Mouse (Mus musculus): ENCODE results near the gene Tbcc.

Gene Tbcc

GRCm38 (mm10) chr17:46870204-46870798 is 20.2 kb upstream of the Tbcc start:
- DNase-seq = no peak

DNA sequence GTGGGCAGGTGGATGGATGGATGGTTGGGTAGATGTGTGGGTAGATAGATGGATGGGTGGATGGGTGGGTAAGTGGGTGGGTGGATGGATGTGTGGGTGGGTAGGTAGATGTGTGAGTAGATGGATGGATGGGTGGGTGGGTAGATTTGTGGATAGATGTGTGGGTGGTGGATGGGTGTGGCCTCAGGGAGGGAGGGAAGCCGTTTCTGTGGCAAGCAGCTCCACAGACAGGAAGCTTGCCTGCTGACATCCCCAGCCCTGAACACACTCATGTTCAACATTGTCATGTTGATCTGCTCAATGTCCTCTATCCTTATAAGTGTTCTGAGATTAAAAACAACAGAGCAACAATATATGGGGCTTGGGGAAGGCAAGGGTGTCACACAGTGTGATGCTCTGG is 19.6 kb upstream of the Tbcc start:
- DNase-seq = no peak

- no peak for DNase-seq
Observed at GRCm38 (mm10) chr17:46872806-46873205, 17.7 kb upstream of the Tbcc start.

GRCm38 (mm10) chr17:46874133-46874532 is 16.4 kb upstream of the Tbcc start:
- peak; percentile 33 to 57 for DNase-seq

- no peak for DNase-seq
Observed at GRCm38 (mm10) chr17:46875626-46876025, 14.9 kb upstream of the Tbcc start.

DNA sequence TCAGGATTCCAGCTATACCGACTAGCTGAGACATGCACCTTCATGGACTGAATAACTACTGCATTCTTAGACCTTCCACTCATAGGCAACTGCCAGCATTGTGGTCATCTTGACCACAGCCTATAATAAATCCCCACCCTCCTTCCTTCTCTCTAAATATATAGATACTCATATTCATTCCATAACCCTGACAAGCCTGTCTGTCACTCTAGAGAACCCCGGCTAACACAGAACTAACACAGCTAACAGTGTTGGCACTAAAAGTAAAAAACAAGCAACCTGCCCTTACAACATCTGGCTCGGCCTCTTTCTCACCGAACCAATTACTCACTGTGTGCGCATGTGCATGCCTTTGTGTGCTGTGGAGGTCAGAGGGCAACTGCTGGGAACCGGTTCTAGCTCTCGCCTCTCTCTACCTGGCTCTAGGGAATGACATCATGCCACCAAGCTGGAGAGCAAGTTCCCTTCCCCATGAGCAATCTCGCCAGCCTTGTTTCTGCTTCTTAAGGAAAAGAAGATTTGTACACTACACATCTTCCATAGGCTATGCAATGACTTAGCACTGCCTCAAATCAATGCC is 14.0 kb upstream of the Tbcc start:
- peak; percentile 30 to 54 for DNase-seq

DNA sequence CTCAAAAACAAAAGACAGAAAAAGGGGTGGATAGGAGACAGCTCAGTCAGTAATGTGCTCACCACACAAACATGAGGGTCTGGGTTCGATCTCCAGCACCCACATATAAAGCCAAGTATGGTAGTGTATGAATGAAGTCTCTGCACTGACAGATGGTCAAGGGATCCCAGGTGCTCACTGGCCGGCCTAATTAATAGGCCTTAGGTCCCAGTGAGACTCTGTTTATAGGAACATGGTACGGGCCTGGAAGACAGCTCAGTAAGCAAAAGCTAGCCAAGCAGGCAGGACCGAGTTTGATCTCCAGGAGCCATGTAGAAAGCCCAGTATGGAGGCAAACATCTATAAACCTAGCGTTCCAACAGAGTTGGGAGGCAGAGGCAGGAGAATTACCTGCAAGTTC is 13.4 kb upstream of the Tbcc start:
- DNase-seq = no peak

- DNase-seq = peak; percentile 40 to 58
Observed at GRCm38 (mm10) chr17:46879841-46880311, 10.6 kb upstream of the Tbcc start.

DNA sequence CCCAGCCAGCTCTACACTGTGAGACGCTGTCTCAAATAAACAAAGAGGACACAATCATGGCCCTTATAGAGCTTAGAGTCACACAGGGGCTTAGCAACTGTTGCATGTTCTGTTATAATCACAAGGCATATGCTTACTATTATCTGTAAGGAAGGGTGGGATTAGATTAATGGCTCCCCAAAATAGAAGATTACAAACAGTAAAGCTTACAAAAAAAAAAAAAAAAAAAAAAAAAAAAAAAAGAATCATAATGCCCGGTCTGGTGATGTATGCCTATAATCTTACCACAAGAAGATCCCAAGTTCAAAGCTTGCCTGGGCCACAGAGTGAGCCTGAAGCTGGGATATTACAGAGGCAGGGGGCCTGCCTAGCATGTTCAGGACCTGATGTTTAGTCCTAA is 10.2 kb upstream of the Tbcc start:
- DNase-seq = no peak

- no peak for DNase-seq
Observed at GRCm38 (mm10) chr17:46881728-46882127, 8.8 kb upstream of the Tbcc start.

GRCm38 (mm10) chr17:46883107-46883506 is 7.4 kb upstream of the Tbcc start:
- peak; percentile 18 to 47 for DNase-seq

GRCm38 (mm10) chr17:46884766-46885165 is 5.7 kb upstream of the Tbcc start:
- no peak for DNase-seq

GRCm38 (mm10) chr17:46885218-46885909 is 5.1 kb upstream of the Tbcc start:
- DNase-seq = no peak

DNA sequence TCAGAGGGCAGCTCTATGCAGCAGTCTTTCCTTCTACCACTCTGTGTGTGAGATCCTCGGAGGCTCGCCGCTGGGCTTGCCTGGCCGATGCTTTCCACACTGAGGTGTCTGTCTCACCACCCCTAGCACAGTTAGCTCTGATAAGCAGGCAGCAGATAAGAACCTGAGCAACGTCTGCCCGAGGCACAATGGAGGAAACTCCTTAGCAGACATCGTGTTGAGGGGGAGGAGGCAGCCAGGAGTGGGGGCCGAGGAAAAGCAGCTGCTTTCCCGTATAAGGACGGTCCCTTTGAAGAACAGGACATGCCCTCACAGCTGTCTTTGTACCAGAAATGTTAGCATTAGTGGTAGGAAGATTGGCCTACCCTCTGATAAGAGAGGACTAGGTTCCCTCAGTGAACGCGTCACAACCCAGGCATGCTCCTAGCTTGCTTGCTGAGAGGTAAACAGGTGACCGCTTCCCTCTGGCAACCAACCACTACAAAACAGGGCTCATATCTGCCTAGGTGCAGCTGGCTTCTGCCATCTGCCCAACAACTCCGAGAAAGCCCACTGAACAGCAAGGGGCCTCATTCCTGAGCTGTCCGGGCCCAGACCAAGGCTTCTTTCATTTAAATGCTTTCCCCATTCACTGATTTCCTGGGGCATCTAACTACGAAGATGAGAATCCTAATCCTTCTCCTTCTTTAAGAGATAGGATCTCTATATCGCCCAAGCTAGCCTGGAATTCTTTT is 4.4 kb upstream of the Tbcc start:
- DNase-seq = peak in 1 of 2 experiments; percentile 38

- peak; percentile 51 to 59 for DNase-seq
Observed at GRCm38 (mm10) chr17:46888511-46889212, 1.8 kb upstream of the Tbcc start.

DNA sequence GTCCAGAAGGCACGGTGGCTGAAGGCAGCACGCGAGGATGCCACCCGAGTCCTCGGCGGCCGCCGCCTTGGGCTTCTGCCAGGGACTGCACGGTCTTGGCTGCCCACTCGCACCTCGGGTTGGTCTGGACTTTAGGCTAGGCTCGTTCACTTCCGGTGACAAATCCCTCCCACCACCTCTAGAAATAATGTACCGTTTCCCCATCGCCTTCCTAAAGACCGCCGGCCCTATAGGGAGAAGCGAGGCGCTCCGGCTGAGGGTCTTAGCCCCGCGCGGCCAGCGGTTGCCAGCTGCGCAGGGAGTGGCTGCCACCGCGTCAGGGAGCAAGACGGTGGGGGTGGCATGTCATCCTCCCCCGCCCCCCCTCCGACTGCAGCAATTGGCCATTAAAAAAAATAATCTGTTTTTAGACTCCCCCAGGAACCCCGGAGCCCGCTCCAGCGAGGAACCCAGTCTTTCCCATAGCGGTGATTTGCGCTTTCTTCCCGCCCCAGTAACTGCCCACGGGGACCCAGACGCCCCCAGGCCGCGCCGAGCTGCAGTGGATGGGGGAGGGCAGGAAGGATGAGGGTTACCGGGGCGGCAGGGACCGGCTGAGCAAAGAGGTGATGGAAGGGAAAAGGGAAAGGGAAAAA is 917 bp upstream of the Tbcc start:
- DNase-seq = peak; percentile 83 to 89

DNA sequence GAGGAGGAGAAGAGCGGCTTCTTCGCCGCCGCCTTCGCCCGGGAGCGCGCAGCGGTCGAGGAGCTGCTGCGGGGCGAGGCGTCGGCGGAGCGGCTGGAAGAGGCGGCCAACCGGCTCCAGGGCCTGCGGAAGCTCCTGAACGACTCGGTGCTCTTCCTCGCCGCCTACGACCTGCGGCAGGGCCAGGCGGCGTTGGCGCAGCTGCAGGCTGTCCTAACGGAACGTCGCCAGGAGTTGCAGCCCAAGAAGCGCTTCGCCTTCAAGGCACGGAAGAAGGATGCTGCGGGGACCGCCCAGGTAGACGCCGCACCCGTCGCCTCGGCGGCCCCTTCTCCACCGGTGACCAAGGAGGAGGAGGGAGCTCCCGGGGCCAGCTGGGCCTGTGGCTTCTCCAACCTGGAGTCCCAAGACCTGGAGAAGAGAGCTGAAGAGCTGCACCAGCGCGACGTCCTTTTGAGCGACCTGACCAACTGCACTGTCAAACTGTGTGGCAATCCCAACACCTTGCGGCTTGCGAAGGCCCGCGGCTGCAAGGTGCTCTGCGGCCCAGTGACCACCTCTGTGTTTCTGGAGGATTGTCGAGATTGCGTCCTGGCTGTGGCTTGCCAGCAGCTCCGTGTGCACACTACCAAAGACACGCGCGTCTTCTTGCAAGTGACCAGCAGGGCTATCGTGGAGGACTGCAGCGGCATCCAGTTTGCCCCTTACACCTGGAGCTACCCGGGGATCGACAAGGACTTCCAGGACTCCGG is 535 bp downstream of the Tbcc start:
- no peak for DNase-seq

DNA sequence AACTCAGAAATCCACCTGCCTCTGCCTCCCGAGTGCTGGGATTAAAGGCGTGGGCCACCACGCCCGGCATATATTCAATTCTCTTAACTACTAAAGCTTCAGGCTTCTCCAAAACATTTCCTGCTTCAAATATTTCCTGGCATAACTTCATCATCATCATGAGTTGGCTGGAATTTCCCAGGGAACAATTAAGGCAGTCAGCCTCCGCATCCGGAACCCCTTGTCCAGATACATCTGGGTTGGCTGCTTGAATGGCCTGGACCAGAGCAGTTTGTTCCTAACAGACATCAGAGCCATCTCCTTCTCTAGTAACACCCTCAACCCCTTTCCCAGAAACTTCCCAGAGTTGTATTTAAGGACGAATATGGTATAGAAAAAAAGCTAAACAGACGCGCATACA is 4.9 kb downstream of the Tbcc start:
- no peak for DNase-seq

GRCm38 (mm10) chr17:46897221-46897950 is 6.9 kb downstream of the Tbcc start:
- DNase-seq = peak; percentile 70 to 79

DNA sequence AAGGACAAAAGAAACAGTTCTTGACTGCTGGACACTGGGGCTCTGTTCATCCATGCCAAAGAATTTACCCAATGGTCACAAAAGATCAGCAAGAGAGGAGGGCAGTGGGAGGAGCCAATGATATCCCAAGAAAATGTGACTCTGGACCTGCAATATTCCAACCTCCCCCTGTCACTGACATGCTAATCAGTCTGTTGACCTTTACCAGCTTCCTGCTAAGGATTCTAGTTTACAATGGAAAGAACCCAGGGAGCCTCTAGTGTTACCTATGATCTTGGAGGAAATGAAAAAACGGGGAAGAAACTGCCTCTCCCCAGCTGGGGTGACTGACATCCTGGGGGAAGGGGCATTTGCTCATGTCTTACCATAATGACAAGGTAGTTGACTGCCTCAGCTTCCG is 10.5 kb downstream of the Tbcc start:
- DNase-seq = no peak
